Mouse (Mus musculus): ENCODE measurements around the gene Vwa2.

Vwa2 gene

GRCm38 (mm10) chr19:56947971-56948610 lies 74.0 kb downstream of the Vwa2 start:
- in situ Hi-C loops (cut with MboI), result no loop called here

DNA sequence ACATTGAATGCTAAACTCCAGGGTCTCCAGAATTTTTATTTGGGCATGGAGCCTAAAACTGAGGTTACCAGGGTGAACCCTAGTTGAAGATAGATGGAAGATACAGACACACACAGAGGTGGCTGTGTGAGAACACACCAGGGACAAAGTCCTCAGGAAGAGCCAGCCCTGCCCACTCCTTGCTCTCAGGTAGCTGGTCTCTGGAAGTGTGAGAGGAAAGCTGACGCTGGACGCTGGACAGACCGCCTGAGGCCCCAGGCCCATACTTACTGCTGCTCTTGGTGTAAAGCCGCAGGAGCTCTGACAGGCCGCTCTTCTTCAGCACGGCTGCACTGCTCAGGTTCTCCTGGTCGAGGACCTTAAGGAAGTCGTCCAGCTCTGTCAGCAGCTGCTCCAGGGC lies 75.8 kb downstream of the Vwa2 start:
- in situ Hi-C loops (cut with MboI), result no loop called here

GRCm38 (mm10) chr19:56950818-56951217 lies 76.8 kb downstream of the Vwa2 start:
- in situ Hi-C loops (cut with MboI), result no loop called here

GRCm38 (mm10) chr19:56953856-56954255 lies 79.8 kb downstream of the Vwa2 start:
- in situ Hi-C loops (cut with MboI), result no loop called here

DNA sequence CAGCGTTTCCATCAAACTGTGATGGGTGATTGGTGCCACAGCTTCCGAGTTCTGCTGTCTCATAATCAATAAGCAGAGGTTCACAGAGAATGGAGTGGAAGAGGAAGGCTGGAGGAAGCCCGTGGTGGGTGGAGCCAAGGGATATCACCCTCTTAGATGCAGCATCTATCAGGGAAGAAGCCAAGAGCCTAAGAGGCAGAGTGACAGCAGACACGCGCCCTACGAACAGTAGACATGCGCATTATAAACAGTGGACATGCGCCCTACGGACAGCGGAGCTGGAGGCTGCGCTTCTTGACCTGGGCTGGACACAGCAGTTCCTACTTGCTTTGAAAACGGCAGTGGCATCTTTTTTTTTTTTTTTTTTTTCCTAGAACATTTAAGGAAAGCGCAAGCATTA lies 80.8 kb downstream of the Vwa2 start:
- in situ Hi-C loops (cut with MboI), result no loop called here

DNA sequence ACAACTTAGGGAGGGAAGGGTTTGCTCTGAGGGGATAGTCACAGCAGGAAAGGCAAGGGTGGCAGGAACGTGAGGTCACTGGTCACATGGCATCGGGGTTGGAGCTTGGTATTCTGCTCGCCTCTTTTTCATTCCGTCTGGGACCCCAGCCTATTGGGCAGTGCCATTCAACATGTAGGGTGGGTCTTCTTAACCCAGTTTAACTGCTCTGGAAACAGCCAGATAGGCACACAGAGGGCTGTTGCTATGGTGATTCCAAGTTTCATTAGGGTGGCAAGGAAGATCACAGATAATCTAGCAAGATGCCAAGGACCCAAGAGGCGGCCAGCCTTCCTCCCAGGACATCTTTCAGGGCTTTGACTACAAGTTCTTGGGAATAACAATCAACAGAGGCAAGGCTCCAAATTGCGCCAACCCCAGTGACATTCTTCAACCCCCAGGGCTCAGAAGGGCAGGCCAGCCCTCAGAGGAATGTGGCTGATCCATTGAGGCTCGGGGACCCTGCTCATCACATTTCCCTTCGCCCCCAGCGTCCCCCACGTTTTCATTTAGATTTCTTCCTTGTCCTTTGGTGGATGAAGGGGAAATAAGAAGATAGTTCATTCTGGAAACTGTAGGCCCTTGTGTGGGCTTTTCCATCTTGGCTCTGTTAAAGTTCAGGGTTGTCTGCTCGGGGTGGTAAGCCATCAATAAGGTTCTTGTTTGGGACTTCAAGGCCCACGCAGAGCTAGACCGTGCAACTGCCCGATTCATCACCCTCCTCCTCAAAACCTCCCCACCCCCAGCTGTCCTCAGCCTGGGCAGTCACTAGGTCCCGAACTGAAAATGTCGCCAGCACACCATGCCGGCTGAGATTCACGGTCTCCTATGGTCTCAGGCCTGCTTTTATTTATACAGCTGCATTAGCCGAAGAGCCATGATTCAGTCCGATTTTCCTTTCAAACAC lies 81.8 kb downstream of the Vwa2 start:
- in situ Hi-C loops (cut with MboI), result no loop called here

- in situ Hi-C loops (cut with MboI), result no loop called here
Observed at GRCm38 (mm10) chr19:56958011-56958410, 84.0 kb downstream of the Vwa2 start.

- in situ Hi-C loops (cut with MboI), result no loop called here
Observed at GRCm38 (mm10) chr19:56958582-56959021, 84.6 kb downstream of the Vwa2 start.

DNA sequence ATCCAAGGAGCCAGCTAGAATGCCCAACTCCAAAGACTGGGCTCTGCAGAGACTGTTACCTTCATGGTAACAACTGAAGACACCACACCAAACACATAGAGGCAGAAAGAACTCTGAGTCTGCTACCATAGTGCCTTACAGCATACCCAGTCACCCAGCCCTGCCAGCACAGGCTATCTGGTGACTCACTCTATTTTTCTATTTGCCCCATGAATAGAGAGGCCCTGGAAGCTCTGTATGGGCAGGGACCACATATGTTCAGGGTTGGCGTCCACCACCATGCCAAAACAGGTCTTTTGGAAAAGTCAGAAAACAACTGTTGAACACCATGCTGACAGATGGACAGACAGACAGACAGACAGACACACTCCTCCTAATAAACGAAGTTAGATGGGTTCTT lies 85.0 kb downstream of the Vwa2 start:
- in situ Hi-C loops (cut with MboI), result no loop called here

DNA sequence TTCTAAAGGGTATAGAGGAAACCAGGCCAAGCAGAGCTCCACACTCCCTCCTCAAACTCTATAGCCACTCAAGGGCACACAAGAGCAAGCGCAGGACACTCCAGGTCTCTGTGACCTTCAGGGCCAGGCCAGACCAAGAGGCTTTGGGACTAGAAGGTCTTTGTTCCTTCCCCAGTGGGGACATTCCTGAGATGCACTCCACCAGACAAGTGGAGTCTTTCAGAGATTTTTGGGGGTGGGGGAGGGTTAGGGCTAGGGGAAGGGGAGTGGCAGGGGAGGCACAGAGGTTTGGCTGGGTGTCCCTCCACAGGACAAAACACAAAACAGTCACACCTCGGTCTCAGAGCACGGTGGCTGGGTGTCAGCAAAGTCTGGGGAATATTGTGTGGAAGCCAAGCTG lies 85.6 kb downstream of the Vwa2 start:
- in situ Hi-C loops (cut with MboI), result no loop called here
